Mouse (Mus musculus): ENCODE measurements at regions not wholly inside any gene's neighbourhood (a gene's known extent, or its start where the extent isn't known, plus 50 kb on each side); places are given as distances from the start of the nearest gene placed in this dataset.

- TF ChIP-seq CTCF (IDR thresholded peaks at IDR 0.05; ENCODE audit: low read depth, low read length) (no peak), POLR2A (IDR thresholded peaks at IDR 0.05; ENCODE audit: borderline replicate concordance, low read depth, low read length) (no peak)
Observed at GRCm38 (mm10) chr4:62856406-62856805, 109.0 kb upstream of the Zfp618 start.

Measured in bone marrow macrophage, adult 2 months (primary cell).